Mouse (Mus musculus) bone marrow, adult 2 months (tissue): ENCODE measurements around the gene Ldlrad1.

Source experiments
- CTCF ChIP-seq: fragments of 200-500 bp; IDR thresholded peaks from 2 replicates; pipeline ENCODE4 v1.5.1; 2011; ENCODE audit warnings: low read length, control low read depth; ENCODE audit not compliant: control insufficient read depth, insufficient read depth
- POLR2A ChIP-seq: fragments of 200-500 bp; IDR thresholded peaks from 2 replicates; pipeline ENCODE4 v1.6.1; 2011; ENCODE audit warnings: low read depth, mild to moderate bottlenecking, control low read depth, low read length, borderline replicate concordance; ENCODE audit not compliant: control insufficient read depth

DNA sequence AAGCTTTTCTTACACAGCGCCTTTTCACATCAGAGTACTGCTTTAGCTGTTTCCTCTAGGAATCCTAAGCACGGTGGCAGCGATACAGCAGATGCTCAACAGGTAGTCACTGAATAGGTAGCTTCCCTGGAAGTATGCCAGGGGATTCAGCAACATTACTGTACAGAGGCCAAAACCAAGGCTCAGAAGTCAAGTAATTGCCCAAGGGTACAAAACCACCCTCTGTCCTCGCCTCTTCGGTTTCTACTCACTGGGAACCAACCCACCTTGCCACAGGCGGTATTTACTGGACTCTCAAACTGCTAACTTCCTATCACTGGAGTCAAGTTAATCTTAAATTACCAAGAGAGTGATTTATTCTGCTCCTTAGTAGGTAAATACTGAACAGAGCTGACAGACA, 31.2 kb downstream of the Ldlrad1 start:
- TF ChIP-seq POLR2A (no peak), CTCF (no peak)
